Mouse (Mus musculus) spleen, postnatal 4 days (tissue): Measurements from ENCODE around the gene Trappc11.
"Not testable (repeated sequence)": the region's sequence is repeated elsewhere in the genome, so short reads cannot be mapped to it uniquely, and the experiment has no call there.

Source experiments
- DNase-seq, 2 experiments: peaks; one replicate each; pipeline ENCODE4 v3.0.0; 2022; ENCODE audit warnings: low spot score in 2 of 2

Gene Trappc11

DNA sequence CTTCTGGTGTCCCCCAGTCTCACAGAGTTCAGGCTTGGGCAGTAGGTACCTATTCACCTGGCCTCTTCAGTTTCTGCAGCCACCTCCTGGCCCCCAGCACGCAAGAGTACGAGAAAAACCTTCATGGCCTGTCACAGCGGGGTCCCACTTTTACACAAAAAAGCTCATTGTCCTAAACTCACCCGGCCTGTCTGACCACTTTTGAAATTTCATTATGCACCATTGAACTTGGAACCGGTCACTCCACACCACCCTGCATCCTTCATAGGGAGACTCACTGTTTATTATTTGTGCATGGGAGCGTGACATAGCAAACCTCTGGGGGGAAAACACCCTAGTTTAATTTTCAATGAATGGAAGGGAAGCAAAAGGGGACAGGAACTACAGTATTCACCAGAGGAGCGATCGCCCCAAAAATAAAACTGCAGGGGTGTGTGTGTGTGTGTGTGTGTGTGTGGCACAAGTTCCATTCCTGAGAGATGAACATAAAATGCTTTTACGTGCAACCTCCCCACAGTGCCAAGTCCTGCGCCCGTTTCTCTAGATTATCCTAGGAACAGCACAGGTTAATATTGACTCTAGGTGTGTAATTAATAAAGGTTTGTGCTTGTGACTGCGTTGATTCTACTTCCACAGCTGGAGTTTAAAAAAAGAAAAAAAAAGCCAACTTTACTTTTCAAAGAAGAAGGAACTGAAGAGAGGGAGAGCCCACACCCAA lies 50.8 kb downstream of the Trappc11 start:
- no peak for DNase-seq

DNA sequence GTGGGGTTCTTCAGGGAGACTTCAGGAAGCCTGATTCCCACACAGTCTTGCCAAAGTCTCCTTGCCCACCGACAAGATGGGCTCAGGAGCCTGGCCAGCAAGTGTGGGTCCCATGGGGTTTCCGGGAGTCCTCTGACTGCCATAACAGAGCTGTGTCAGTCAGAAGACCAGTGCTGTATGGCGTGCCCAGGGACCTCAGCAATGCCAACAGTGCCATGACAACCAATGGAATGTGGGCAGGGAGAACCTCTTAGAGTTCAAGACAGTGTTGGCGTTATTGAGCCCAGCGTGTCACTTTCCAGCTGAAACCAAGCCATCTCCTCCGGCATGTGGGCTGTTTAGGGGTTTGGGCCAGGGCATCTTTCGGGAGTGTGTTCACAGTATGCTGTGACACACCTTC lies 53.2 kb downstream of the Trappc11 start:
- DNase-seq, result no peak

DNA sequence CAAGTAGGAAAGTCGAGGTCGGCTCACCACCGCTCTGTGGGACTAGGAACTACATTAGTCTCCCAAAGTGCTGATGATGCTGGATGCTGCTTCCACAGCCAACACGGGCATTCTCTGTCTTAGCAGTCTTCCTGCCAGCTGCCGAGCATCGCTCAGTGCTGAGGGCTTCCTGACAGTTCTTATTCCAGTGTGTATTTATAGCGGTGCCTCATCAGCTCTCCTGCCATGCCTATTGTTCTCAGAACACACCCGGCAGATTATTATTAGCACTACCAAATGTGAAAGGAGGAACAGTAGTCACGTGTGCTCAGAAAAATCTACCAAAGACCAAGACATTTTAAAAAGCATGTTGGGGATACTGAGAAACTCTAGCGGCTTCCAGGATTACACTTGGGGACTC lies 71.6 kb downstream of the Trappc11 start:
- DNase-seq, result no peak

DNA sequence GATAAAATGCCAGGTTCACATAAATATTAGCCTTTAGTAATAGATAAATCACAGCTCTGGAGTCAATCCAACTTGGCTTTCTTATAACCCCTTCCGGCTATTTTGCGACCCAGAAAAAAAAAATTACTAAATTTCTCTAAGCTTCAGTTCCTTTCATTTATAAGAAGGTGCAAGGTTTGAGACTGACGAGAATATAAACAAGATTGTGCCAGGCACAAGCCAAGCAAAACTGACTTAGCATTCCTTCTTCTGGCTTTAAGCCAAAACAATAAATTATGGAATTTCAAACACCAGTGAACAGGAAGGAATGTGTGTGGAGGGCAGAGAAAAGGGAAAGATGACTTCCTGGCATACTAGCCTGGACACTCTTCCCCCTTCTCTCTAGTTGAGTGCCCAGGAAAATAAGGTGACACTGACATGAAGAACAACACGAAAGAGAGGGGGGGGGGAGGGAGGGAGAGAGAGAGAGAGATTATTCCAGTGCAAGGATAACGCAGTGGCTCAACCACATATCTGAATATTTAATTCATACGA lies 74.0 kb downstream of the Trappc11 start:
- DNase-seq, result no peak

DNA sequence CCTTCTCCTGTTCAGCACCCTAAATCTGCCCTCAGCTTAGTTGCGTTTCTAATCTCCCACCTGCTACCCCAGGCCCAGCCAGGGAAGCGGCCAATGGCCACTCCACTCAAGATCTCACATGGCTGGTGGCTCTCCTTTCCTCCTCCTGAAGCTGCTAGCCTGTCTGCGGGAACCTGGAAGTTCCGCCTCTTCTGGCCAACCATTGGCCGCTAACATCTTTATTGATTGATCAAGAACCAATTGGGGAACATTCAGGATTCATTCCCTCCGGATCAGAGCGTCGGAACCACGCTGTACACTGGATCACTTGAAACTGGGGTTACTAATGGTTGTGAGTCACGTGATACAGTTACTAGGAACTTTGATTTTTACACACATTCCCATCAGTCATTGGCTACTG lies 74.7 kb downstream of the Trappc11 start:
- DNase-seq, result no peak

DNA sequence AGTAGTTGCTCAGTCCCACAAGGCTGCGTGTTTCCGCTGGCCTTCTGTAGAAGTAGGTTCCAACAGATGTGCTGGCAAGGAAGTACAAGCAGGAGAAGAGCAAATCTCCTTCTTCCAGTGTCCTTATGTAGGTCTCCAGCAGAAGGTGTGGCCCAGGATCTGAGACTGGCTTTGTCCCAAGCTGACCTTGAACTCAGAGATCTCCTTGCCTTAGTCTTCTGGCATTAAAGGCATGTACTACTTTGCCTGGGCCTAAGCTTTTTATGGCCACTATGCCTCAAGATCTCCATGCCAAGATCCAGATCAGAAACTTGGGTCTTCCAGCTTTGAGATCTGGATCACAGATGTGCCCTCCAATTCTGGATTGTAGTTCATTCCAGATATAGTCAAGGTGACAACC lies 84.1 kb downstream of the Trappc11 start:
- DNase-seq, result not testable (repeated sequence)

DNA sequence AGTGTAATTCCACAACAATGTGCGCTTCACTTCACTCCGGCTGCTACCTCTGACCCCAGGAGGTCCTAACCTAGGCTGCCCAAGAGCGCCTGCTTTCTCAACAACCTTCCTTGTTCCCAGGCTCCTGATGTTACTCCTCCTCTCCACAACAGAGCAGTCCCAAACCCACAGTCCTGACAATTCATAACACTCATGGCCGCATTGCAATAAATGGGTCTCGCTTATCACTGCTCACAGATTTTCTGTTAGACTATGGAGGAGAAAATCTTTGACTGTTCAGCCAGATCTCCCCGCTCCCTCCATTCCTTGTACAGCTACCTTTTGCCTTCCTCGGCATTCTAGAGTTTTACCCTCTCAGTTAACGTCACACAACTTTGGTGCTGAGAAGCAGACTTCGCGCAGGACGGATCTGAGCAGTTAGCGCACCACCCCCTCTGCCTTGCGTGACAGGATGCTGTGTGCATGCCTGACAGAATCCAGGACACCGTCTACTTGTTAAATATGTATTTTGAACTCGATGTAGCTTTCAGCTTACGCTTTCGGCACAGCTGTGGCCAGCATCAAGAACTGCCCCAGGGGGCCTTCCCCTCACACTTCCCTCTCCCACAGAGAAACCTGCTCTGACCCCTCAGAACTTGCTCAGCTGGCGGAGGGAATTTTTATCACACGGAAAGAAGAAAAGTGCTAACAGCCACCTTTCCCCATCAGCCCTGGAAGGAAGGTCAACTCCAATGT lies 86.8 kb downstream of the Trappc11 start, which contains the start of gene Stox2:
Gene Stox2 (minus strand): TSS at position 51 of the 735 bp plus-strand sequence.
- DNase-seq, result no peak
